Mouse (Mus musculus): ENCODE measurements at regions not wholly inside any gene's neighbourhood (a gene's known extent, or its start where the extent isn't known, plus 50 kb on each side); places are given as distances from the start of the nearest gene placed in this dataset.

DNA sequence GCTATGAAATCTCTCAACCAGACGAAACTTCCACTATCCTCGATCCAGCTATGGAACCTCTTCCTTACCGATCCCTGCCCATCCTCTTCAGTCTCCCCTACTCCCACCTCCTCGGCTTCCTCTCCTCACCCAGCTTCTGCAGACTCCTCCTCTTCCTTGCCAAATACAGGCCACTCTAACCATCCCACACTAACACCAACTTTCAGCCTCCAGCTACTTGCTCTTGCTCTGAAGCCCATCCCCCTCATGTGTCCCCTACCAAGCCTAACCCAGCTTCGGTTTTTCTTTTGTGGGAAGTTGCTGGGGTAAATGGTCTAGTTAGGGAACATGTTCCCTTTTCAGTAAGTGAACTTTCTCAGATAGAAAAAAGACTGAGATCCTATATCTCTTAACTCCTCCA, 80.8 kb downstream of the Tmem17 start:
- no peak overlapping the region for H3K4me3 ChIP-seq (ENCODE audit: low read depth, low read length)
- ATAC-seq (replicated peaks; ENCODE audit: low FRiP score, low TSS enrichment, low read depth) (no peak), DNase-seq (ENCODE audit: low spot score) (no peak)
- H3K4me2 ChIP-seq (ENCODE audit: low read length), result no peak overlapping the region
- 81% methylated on average over 5 of the region's 5 CpGs for WGBS
- no peaks in the 10 kb centered on the region for H3K27me3 ChIP-seq (replicated peaks; ENCODE audit: control insufficient read depth, insufficient read depth, low read length)
- no peak overlapping the region for H3K9ac ChIP-seq (ENCODE audit: low read length)
- peaks cover 13% of the 10 kb centered on the region for H3K4me1 ChIP-seq (replicated peaks; ENCODE audit: control insufficient read depth, insufficient read depth, low read length)
- no peaks in the 10 kb centered on the region for H3K36me3 ChIP-seq (ENCODE audit: control insufficient read depth, insufficient read depth, low read length)
- no peaks in the 10 kb centered on the region for H3K9me3 ChIP-seq (ENCODE audit: control insufficient read depth, low read length)
- H3K27ac ChIP-seq (ENCODE audit: low read depth), result no peak overlapping the region

- H3K4me1 ChIP-seq (replicated peaks; ENCODE audit: control insufficient read depth, insufficient read depth, low read length), result no peaks in the 10 kb centered on the region
- H3K27ac ChIP-seq (ENCODE audit: low read depth), result no peak overlapping the region
- no peak overlapping the region for H3K9ac ChIP-seq (ENCODE audit: low read length)
- H3K27me3 ChIP-seq (replicated peaks; ENCODE audit: control insufficient read depth, insufficient read depth, low read length), result no peaks in the 10 kb centered on the region
- no peaks in the 10 kb centered on the region for H3K36me3 ChIP-seq (ENCODE audit: control insufficient read depth, insufficient read depth, low read length)
- no peaks in the 10 kb centered on the region for H3K9me3 ChIP-seq (ENCODE audit: control insufficient read depth, low read length)
- no peak overlapping the region for H3K4me2 ChIP-seq (ENCODE audit: low read length)
- 86% methylated on average over 8 of the region's 8 CpGs for WGBS
- no peak overlapping the region for H3K4me3 ChIP-seq (ENCODE audit: low read depth, low read length)
- no peak for ATAC-seq (replicated peaks; ENCODE audit: low FRiP score, low TSS enrichment, low read depth)
- no peak for DNase-seq (ENCODE audit: low spot score)
These were observed 84.4 kb downstream of the Tmem17 start for GRCm38 (mm10) chr11:22596076-22596804.

DNA sequence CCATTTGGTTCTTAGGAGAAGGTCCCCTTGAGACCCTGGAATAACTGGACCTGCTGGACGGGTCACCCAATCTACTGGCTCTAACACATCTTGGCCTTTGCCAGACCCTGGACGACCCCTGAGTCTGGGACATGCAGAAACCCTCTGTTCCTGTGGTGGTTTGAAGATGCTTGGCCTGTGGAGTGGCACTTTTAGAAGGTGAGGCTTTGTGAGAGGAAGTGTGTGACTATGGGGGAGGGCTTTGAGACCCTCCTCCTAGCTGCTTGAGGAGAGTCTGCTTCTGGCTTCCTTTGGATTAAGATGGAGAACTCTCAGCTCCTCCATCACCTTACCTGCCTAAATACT, 84.9 kb downstream of the Tmem17 start:
- Histone ChIP-seq H3K4me2 (ENCODE audit: low read length) (no peak overlapping the region), H3K4me3 (ENCODE audit: low read depth, low read length) (no peak overlapping the region), H3K27ac (ENCODE audit: low read depth) (no peak overlapping the region), H3K9me3 (ENCODE audit: control insufficient read depth, low read length) (no peaks in the 10 kb centered on the region), H3K4me1 (replicated peaks; ENCODE audit: control insufficient read depth, insufficient read depth, low read length) (no peaks in the 10 kb centered on the region), H3K27me3 (replicated peaks; ENCODE audit: control insufficient read depth, insufficient read depth, low read length) (no peaks in the 10 kb centered on the region), H3K9ac (ENCODE audit: low read length) (no peak overlapping the region), H3K36me3 (ENCODE audit: control insufficient read depth, insufficient read depth, low read length) (no peaks in the 10 kb centered on the region)
- 86% methylated on average over 2 of the region's 2 CpGs for WGBS
- no peak for DNase-seq (ENCODE audit: low spot score)
- no peak for ATAC-seq (replicated peaks; ENCODE audit: low FRiP score, low TSS enrichment, low read depth)

- no peak overlapping the region for H3K9ac ChIP-seq (ENCODE audit: low read length)
- H3K4me3 ChIP-seq (ENCODE audit: low read depth, low read length), result no peak overlapping the region
- WGBS, result 65% methylated on average over 7 of the region's 7 CpGs
- peaks cover 6% of the 10 kb centered on the region; the same call in 1 of the 2 replicates for H3K4me1 ChIP-seq (replicated peaks; ENCODE audit: control insufficient read depth, insufficient read depth, low read length)
- no peak for ATAC-seq (replicated peaks; ENCODE audit: low FRiP score, low TSS enrichment, low read depth)
- no peaks in the 10 kb centered on the region for H3K36me3 ChIP-seq (ENCODE audit: control insufficient read depth, insufficient read depth, low read length)
- no peak for DNase-seq (ENCODE audit: low spot score)
- no peak overlapping the region for H3K4me2 ChIP-seq (ENCODE audit: low read length)
- no peaks in the 10 kb centered on the region for H3K9me3 ChIP-seq (ENCODE audit: control insufficient read depth, low read length)
- no peaks in the 10 kb centered on the region for H3K27me3 ChIP-seq (replicated peaks; ENCODE audit: control insufficient read depth, insufficient read depth, low read length)
- no peak overlapping the region for H3K27ac ChIP-seq (ENCODE audit: low read depth)
These were observed 88.5 kb downstream of the Tmem17 start for GRCm38 (mm10) chr11:22600370-22600769.

- Histone ChIP-seq H3K9ac (ENCODE audit: low read length) (no peak overlapping the region), H3K4me3 (ENCODE audit: low read depth, low read length) (no peak overlapping the region), H3K4me1 (replicated peaks; ENCODE audit: control insufficient read depth, insufficient read depth, low read length) (peaks cover 6% of the 10 kb centered on the region; the same call in 1 of the 2 replicates), H3K36me3 (ENCODE audit: control insufficient read depth, insufficient read depth, low read length) (no peaks in the 10 kb centered on the region), H3K9me3 (ENCODE audit: control insufficient read depth, low read length) (no peaks in the 10 kb centered on the region), H3K27ac (ENCODE audit: low read depth) (no peak overlapping the region), H3K4me2 (ENCODE audit: low read length) (no peak overlapping the region), H3K27me3 (replicated peaks; ENCODE audit: control insufficient read depth, insufficient read depth, low read length) (no peaks in the 10 kb centered on the region)
- ATAC-seq (replicated peaks; ENCODE audit: low FRiP score, low TSS enrichment, low read depth), result no peak
- no peak for DNase-seq (ENCODE audit: low spot score)
- WGBS, result 17% methylated on average over 3 of the region's 3 CpGs
These were observed 90.1 kb downstream of the Tmem17 start for GRCm38 (mm10) chr11:22601977-22602376.

DNA sequence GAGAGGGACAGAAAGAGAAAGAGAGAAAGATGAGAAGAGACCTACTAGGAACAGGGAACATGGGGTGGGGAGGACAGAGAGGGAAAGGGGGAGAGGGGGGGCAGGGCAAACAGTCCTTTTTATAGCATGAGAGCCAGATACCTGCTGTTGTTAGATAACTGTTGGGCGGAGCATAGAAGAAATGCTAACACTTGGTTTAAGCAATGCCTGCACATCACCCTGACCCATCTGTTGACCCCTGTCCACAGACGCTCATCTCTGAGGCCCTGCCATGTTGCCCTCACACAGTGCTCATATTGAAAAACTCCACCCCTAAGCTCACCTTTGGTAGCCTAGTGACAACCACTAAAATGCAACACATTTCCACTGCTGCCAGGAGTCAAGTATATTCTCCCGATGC, 90.7 kb downstream of the Tmem17 start:
- Histone ChIP-seq H3K4me2 (ENCODE audit: low read length) (no peak overlapping the region), H3K27ac (ENCODE audit: low read depth) (no peak overlapping the region), H3K36me3 (ENCODE audit: control insufficient read depth, insufficient read depth, low read length) (no peaks in the 10 kb centered on the region), H3K9ac (ENCODE audit: low read length) (no peak overlapping the region), H3K27me3 (replicated peaks; ENCODE audit: control insufficient read depth, insufficient read depth, low read length) (no peaks in the 10 kb centered on the region), H3K9me3 (ENCODE audit: control insufficient read depth, low read length) (no peaks in the 10 kb centered on the region), H3K4me3 (ENCODE audit: low read depth, low read length) (no peak overlapping the region), H3K4me1 (replicated peaks; ENCODE audit: control insufficient read depth, insufficient read depth, low read length) (peaks cover 6% of the 10 kb centered on the region; the same call in 1 of the 2 replicates)
- ATAC-seq (replicated peaks; ENCODE audit: low FRiP score, low TSS enrichment, low read depth), result no peak
- DNase-seq (ENCODE audit: low spot score), result no peak
- 67% methylated on average over 3 of the region's 3 CpGs for WGBS

DNA sequence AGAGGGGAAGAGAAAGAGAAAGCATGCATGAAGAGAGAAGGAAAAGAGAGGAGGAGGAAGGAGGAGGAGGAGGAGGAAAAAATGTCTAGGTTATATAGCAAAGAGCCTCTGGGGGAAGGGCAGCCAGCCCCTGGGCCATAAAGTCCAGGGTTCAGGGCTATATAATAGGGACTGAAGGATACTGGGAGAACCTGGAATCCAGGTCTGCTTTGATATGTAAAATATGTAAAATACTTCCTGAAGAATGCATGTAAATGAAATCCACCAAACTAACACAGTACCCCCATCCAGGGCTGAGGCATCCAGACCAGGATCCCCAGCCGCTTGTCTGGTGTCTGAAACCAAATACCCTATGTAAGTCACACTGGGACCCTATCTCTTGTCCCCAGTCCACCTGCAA, 91.5 kb downstream of the Tmem17 start:
- H3K27ac ChIP-seq (ENCODE audit: low read depth), result no peak overlapping the region
- ATAC-seq (replicated peaks; ENCODE audit: low FRiP score, low TSS enrichment, low read depth), result no peak
- no peaks in the 10 kb centered on the region for H3K27me3 ChIP-seq (replicated peaks; ENCODE audit: control insufficient read depth, insufficient read depth, low read length)
- H3K9ac ChIP-seq (ENCODE audit: low read length), result no peak overlapping the region
- no peak overlapping the region for H3K4me2 ChIP-seq (ENCODE audit: low read length)
- no peak overlapping the region for H3K4me3 ChIP-seq (ENCODE audit: low read depth, low read length)
- 94% methylated on average over 1 of the region's 1 CpGs for WGBS
- H3K9me3 ChIP-seq (ENCODE audit: control insufficient read depth, low read length), result no peaks in the 10 kb centered on the region
- H3K4me1 ChIP-seq (replicated peaks; ENCODE audit: control insufficient read depth, insufficient read depth, low read length), result peaks cover 6% of the 10 kb centered on the region; the same call in 1 of the 2 replicates
- DNase-seq (ENCODE audit: low spot score), result no peak
- H3K36me3 ChIP-seq (ENCODE audit: control insufficient read depth, insufficient read depth, low read length), result no peaks in the 10 kb centered on the region

DNA sequence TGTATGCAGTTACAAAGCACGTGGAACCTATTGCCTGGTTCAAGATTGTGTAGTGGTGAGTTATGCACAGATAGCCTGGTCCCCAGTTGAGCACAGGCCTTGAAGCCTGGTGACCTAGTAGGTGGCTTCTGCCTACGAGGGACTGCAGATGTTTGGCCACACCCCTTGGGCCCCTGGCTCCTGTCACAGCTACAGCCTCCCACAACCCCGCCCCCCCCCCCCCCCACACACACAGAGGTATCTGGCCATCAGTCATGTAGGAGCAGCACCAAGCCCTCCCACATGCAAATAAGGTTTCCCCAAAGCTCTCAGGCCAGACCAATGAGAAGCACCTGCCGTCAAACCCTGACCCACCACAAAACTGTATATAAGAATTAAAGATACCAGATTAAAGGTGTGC, 94.5 kb downstream of the Tmem17 start:
- Histone ChIP-seq H3K4me3 (ENCODE audit: low read depth, low read length) (no peak overlapping the region), H3K9ac (ENCODE audit: low read length) (no peak overlapping the region), H3K27me3 (replicated peaks; ENCODE audit: control insufficient read depth, insufficient read depth, low read length) (no peaks in the 10 kb centered on the region), H3K36me3 (ENCODE audit: control insufficient read depth, insufficient read depth, low read length) (no peaks in the 10 kb centered on the region), H3K4me2 (ENCODE audit: low read length) (no peak overlapping the region), H3K27ac (ENCODE audit: low read depth) (no peak overlapping the region), H3K4me1 (replicated peaks; ENCODE audit: control insufficient read depth, insufficient read depth, low read length) (peaks cover 16% of the 10 kb centered on the region), H3K9me3 (ENCODE audit: control insufficient read depth, low read length) (no peaks in the 10 kb centered on the region)
- no peak for ATAC-seq (replicated peaks; ENCODE audit: low FRiP score, low TSS enrichment, low read depth)
- 51% methylated on average over 4 of the region's 4 CpGs for WGBS
- no peak for DNase-seq (ENCODE audit: low spot score)

- no peak for ATAC-seq (replicated peaks; ENCODE audit: low FRiP score, low TSS enrichment, low read depth)
These were observed 95.8 kb downstream of the Tmem17 start for GRCm38 (mm10) chr11:22607645-22608044.

More at GRCm38 (mm10) chr11:22607645-22608044, 95.8 kb downstream of the Tmem17 start:
- Histone ChIP-seq H3K4me3 (ENCODE audit: low read depth, low read length) (no peak overlapping the region), H3K4me2 (ENCODE audit: low read length) (no peak overlapping the region), H3K9me3 (ENCODE audit: control insufficient read depth, low read length) (no peaks in the 10 kb centered on the region), H3K36me3 (ENCODE audit: control insufficient read depth, insufficient read depth, low read length) (no peaks in the 10 kb centered on the region), H3K27ac (ENCODE audit: low read depth) (no peak overlapping the region), H3K4me1 (replicated peaks; ENCODE audit: control insufficient read depth, insufficient read depth, low read length) (peaks cover 10% of the 10 kb centered on the region), H3K9ac (ENCODE audit: low read length) (no peak overlapping the region), H3K27me3 (replicated peaks; ENCODE audit: control insufficient read depth, insufficient read depth, low read length) (no peaks in the 10 kb centered on the region)
- no peak for DNase-seq (ENCODE audit: low spot score)
- WGBS, result 84% methylated on average over 5 of the region's 5 CpGs
